In the genomic region with DNA sequence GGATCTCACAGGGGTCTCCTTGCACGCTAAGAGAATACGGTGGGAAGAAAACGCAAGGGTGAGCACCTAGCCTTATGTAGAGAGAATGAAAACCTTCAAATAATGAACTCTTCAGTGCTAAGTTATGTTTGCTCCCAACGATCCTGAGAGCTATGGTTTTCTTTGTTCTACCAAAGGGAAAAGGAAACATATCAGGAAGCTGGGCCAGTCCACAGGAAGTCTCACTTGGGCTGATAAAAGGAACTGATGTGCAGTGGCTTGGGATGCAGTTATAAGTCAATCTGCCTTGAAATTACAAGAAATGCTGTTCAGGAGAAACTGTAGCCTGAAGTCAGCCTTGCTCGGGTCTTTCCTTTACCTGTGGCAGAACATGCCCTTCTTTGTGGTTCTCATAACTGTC, we compare ENCODE assay signal across 19 mouse cellular contexts. TPM values are rescaled to one million over a fixed set of nuclear protein-coding genes. Genes with fewer than 3 reads are reported as not detected.
DNase-seq lines count a peak whose midpoint lies in the region; ATAC-seq lines count a peak whose summit lies in the region.
"Had no signal": no experiment of that assay in that cellular context is flagged by ENCODE, and none has a peak within 500 bp of the region (broad histone marks: within the 10 kb centered on the region; RNA-seq: fewer than 3 reads in every experiment).

No protein-coding gene starts in this region.

- H3K4me1 ChIP-seq in heart, embryonic 13.5 days, result peaks cover 15% of the 10 kb centered on the region
- H3K4me1 ChIP-seq in megakaryocyte, embryonic 14.5 days, result peaks cover 98% of the 10 kb centered on the region
- H3K4me1 ChIP-seq in kidney, embryonic 15.5 days, result no peaks in the 10 kb centered on the region
- H3K4me1 ChIP-seq: hindbrain, embryonic 15.5 days; liver, embryonic 15.5 days; neural tube, embryonic 13.5 days had no signal

- no peak for ATAC-seq in heart, embryonic 13.5 days (ENCODE audit: extremely low read depth, insufficient number of reproducible peaks, low FRiP score, low TSS enrichment)
- no peak for ATAC-seq in megakaryocyte, adult 5-6 weeks (ENCODE audit: poor library complexity, severe bottlenecking)
- ATAC-seq in kidney, embryonic 15.5 days (replicated peaks; ENCODE audit: low FRiP score), result no peak
- ATAC-seq in inflammation-experienced regulatory T-cells, adult 6 months, result no peak
- ATAC-seq: activated CD4-positive, CD25-positive, alpha-beta regulatory T cell, adult 4 months; CD4-positive, CD25-positive, alpha-beta regulatory T cell, adult 4 months; midbrain, embryonic 16.5 days had no signal

- H3K9ac ChIP-seq in heart, embryonic 13.5 days, result no peak overlapping the region
- no peak overlapping the region for H3K9ac ChIP-seq in kidney, embryonic 15.5 days
- H3K9ac ChIP-seq: hindbrain, embryonic 15.5 days; liver, embryonic 15.5 days; neural tube, embryonic 13.5 days had no signal

- H3K4me2 ChIP-seq in heart, embryonic 13.5 days, result peak overlapping the region; percentile 12; the same call in 1 of the 2 replicates
- H3K4me2 ChIP-seq in kidney, embryonic 15.5 days, result no peak overlapping the region
- H3K4me2 ChIP-seq: hindbrain, embryonic 15.5 days; liver, embryonic 15.5 days; neural tube, embryonic 13.5 days had no signal

- H3K4me3 ChIP-seq in heart, embryonic 13.5 days, result no peak overlapping the region
- H3K4me3 ChIP-seq in megakaryocyte, embryonic 14.5 days (replicated peaks), result peak overlapping the region; percentile 87
- H3K4me3 ChIP-seq in kidney, embryonic 15.5 days (replicated peaks), result no peak overlapping the region
- no peak overlapping the region for H3K4me3 ChIP-seq in macrophage (ENCODE audit: inconsistent target)
- H3K4me3 ChIP-seq: forebrain, embryonic 10.5 days; hindbrain, embryonic 15.5 days; liver, embryonic 15.5 days; neural tube, embryonic 13.5 days had no signal

- no peaks in the 10 kb centered on the region for H3K27me3 ChIP-seq in heart, embryonic 13.5 days (replicated peaks)
- H3K27me3 ChIP-seq in megakaryocyte, embryonic 14.5 days (replicated peaks), result no peaks in the 10 kb centered on the region
- H3K27me3 ChIP-seq in kidney, embryonic 15.5 days, result no peaks in the 10 kb centered on the region
- H3K27me3 ChIP-seq: hindbrain, embryonic 15.5 days; liver, embryonic 15.5 days; neural tube, embryonic 13.5 days had no signal

- H3K27ac ChIP-seq in heart, embryonic 13.5 days (replicated peaks), result peak overlapping the region; percentile 72
- H3K27ac ChIP-seq in kidney, embryonic 15.5 days, result peak overlapping the region; percentile 49
- peak overlapping the region; percentile 21 for H3K27ac ChIP-seq in macrophage
- H3K27ac ChIP-seq: forebrain, embryonic 10.5 days; hindbrain, embryonic 15.5 days; liver, embryonic 15.5 days; neural tube, embryonic 13.5 days had no signal

- DNase-seq in heart, postnatal 4 days, result no peak
- DNase-seq in embryo, embryonic 10.5 days (ENCODE audit: low spot score), result no peak
- DNase-seq: cerebellum, adult 8-10 months; layer of hippocampus, adult 9-11 months; retina, postnatal 1 day; spleen, adult 18-20 months had no signal

- WGBS in heart, embryonic 13.5 days, result 62% methylated on average over 5 of the region's 5 CpGs
- WGBS in kidney, embryonic 15.5 days, result 75% methylated on average over 5 of the region's 5 CpGs
- 28% methylated on average over 5 of the region's 5 CpGs for whole genome bisulfite sequencing in macrophage (ENCODE audit: missing documents)

- peaks cover 100% of the 10 kb centered on the region for H3K79me2 ChIP-seq in macrophage (ENCODE audit: inconsistent target)

- H3K9me3 ChIP-seq in heart, embryonic 13.5 days, result no peaks in the 10 kb centered on the region
- H3K9me3 ChIP-seq in megakaryocyte, embryonic 14.5 days, result no peaks in the 10 kb centered on the region
- H3K9me3 ChIP-seq in kidney, embryonic 15.5 days (replicated peaks), result no peaks in the 10 kb centered on the region
- H3K9me3 ChIP-seq: forebrain, embryonic 10.5 days; hindbrain, embryonic 15.5 days; liver, embryonic 15.5 days; neural tube, embryonic 13.5 days had no signal

- no peaks in the 10 kb centered on the region for H3K36me3 ChIP-seq in heart, embryonic 13.5 days
- peaks cover 91% of the 10 kb centered on the region for H3K36me3 ChIP-seq in megakaryocyte, embryonic 14.5 days (replicated peaks; ENCODE audit: low read length)
- no peaks in the 10 kb centered on the region for H3K36me3 ChIP-seq in kidney, embryonic 15.5 days
- H3K36me3 ChIP-seq in macrophage (ENCODE audit: inconsistent target), result no peaks in the 10 kb centered on the region
- H3K36me3 ChIP-seq: forebrain, embryonic 10.5 days; hindbrain, embryonic 15.5 days; liver, embryonic 15.5 days; neural tube, embryonic 13.5 days had no signal

RNA-seq across cellular contexts. Expression of gene Fli1, which starts 13.1 kb away (rescaled TPM):
- polyA plus RNA-seq in heart, embryonic 13.5 days (2015; fragmentation: Nextera tagmentation; extraction: Ambion mirVana), result 18.3 and 18.6 TPM in 2 replicates
- 10 to 100 TPM; 38.9 to 41.1 TPM for total RNA-seq in heart, postnatal 4 days (2021)
- polyA plus RNA-seq in megakaryocyte, embryonic 14.5 days (2012; ENCODE audit: insufficient read depth, low replicate concordance), result 20.8 and 61.7 TPM in 2 replicates
- total RNA-seq in megakaryocyte, adult 5-6 weeks (2015), result 89.0 and 92.7 TPM in 2 replicates
- total RNA-seq in megakaryocyte, adult 5-6 weeks (2017), result 95.8 and 106 TPM in 2 replicates
- 28.3 and 31.0 TPM in 2 replicates for polyA plus RNA-seq in kidney, embryonic 15.5 days (2015; fragmentation: Nextera tagmentation; extraction: Ambion mirVana)
- total RNA-seq in macrophage (2018; cell fraction: chromatin; rRNA removed), result 100 to 1,000 TPM in 9 of 26 experiments, 10 to 100 TPM in 17; 21.1 to 160 (median 95.3) TPM
- total RNA-seq in macrophage (2018; cell fraction: cytosol; rRNA removed), result 100 to 1,000 TPM in 2 of 26 experiments, 10 to 100 TPM in 24; 44.1 to 110 (median 89.3) TPM
- 100 to 1,000 TPM in 6 of 26 experiments, 10 to 100 TPM in 20; 26.3 to 141 (median 83.7) TPM for total RNA-seq in macrophage (2018; cell fraction: nucleus; rRNA removed)
- 47.2 to 90.9 TPM (median 59.7 TPM) in 3 replicates for polyA plus RNA-seq in macrophage (2018)
- polyA plus RNA-seq in inflammation-experienced regulatory T-cells, adult 6 months (2017; shearing (Covaris generic)), result 100 to 1,000 TPM; 101 to 137 (median 110) TPM

Comparison
In these comparisons a context has a peak if more than half of its experiments do, and no peak if none do; other contexts are left out.
1. H3K27ac ChIP-seq: peak in every context shown above with its lines; median percentile 72 in heart, embryonic 13.5 days; 49 in kidney, embryonic 15.5 days; 21 in macrophage.